Mouse (Mus musculus): ENCODE measurements around the gene Knstrn.

Gene Knstrn

DNA sequence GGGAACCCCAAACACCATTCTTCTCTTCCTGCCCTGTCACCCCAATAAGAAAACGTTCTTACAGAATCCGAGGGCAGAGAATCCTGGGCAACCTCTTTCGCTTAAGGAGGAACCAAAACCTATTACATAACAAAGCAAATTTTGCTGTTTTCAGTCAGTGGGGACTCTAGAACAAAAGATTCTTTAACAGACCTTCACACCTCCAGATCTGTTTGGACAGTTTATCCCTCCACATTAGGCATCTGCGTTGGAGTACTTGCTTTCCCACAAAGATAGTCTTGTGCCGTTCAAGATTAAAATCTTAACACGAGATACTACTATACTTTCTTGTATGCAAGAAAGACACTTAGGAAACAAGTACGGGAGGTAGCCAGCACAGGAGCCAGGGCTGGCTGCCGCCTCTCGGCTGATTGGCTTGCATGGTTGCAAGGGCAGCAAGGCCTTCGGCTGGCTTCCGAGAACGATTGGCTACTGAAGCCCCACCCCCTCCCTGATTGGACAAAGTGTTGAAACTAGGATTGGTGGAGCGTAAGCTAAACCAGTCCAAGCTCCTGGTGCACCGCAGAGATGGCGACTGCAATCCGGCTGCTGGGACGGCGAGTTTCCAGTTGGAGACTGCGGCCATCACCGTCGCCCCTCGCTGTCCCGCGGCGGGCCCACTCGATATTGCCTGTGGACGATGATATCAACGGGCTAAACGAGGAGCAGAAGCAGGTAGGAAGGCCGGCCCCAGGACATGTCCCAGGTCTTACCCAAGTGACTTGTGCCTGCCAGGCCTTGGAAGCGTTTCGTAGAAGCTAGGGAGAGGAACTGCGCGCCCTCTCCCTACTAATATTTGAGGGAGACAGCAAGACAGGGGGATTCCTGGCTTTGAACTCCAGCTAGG is 47.9 kb downstream of the Knstrn start, which contains the start of gene Ivd:
Gene Ivd, plus strand, starts transcription at position 501 of the 886 bp plus-strand sequence.
- peak; percentile 91 to 93 for DNase-seq (ENCODE audit: low spot score in 2 of 2)

DNA sequence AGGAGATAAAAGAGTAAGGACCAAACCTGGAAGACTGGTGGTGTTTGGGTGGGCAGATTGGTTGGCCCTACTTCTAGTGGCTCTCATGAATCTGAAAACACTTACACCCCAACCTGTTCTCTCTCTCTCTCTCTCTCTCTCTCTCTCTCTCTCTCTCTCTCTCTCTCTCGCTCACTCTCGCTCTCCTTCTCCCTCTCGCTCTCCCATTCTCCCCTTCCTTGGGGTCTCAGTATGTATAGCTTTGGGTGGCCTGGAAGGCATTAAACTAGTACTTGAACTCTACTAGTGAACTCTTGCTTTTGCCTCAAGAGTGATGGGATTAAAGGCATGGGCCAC is 48.5 kb downstream of the Knstrn start:
- DNase-seq (ENCODE audit: low spot score in 2 of 2) = no peak

DNA sequence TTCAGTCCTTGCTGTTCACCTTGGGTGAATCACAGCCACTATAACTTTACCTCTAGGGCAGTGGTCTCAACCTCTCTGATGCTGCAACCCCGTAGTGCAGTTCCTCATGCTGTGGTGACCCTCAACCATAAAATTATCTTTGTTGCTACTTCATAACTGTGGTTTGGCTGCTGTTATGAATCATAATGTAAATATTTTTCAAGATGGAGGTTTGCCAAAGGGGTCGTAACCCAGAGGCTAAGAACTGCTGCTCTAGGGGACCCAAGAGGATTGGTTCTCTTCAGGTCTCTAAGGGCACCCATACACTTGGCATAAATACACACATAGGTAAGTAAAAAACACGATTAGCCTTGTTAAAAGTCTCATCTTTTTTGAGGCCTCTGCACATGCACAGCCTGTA is 56.8 kb downstream of the Knstrn start:
- no peak for DNase-seq (ENCODE audit: low spot score in 2 of 2)

DNA sequence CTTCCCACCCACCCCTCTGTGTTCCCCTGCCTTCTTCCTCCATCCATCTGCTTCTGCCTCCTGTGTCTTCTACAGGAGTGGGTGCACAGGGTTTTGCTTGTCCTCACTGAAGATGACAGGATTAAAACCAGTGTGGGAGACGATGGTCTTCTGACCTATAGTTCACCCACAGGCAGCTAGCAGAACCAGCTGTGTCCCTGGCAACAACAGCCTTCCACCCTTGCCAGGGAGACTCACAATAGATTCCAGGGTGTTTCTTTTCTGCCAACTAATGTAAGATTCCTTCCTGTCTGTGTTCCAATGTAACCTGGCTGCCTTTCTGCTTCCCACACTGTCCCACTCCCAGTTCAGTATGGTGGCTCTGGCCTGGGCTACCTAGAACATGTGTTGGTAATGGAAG is 57.2 kb downstream of the Knstrn start:
- DNase-seq (ENCODE audit: low spot score in 2 of 2) = no peak

DNA sequence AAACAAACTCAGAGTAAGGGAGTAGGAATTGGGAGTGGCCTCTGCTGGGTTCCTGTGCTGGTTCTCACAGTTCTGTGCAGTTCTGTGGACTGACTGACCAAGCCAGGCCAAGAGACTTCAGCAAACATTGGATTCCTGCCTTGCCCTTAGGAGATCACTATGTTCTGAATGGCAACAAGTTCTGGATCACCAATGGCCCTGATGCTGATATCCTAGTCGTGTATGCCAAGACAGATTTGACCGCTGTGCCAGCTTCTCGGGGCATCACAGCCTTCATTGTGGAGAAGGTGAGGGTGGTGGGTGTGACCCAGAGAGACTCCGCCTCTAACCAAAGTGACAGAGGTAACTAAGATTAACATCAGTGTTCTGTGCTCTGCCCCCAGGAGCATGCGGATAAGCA is 59.2 kb downstream of the Knstrn start:
- no peak for DNase-seq (ENCODE audit: low spot score in 2 of 2)

DNA sequence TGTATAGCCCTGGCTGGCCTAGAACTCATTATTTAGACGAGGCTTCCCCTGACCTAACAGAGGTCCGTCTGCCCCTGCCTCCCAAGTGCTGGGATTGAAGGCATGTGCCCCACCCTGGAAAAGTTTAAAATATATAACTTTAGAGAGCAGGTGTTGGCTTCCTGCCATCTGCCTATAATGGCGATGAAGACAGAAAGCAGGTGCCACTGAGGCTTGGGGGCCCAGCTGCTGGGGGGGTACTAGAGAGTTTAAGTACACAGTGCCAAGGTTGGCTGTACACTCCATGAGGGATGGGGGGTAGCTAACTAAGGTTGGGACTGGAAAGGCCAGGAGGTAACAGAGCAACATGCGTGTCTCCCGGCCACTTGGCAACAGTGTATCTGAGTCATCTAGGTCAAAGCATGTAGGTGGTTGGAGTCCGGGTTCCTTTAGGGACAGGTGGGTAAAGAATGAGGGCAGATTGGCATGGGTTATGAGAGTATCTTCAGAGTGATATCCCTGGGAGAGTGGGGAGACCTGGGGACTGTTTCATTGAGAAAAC is 60.2 kb downstream of the Knstrn start:
- DNase-seq (ENCODE audit: low spot score in 2 of 2) = no peak

DNA sequence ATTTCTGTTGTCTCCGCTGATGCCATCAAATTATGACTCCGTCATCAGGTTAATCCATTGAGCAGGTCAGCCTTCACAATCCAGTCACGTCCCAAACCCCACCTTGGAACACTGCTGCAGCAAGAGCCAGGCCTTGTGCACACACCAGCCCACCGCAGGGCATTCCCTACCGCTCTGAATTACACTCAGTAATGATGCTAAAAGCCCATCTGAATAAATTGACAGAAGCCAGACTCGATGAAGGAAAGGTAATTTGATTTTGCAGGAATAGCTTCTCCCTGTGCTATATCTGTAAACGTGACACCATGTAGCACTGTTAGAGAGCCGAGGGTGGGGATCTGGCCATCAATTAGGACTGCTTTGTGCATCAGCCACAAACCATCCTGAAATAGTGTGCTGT is 61.5 kb downstream of the Knstrn start:
- no peak for DNase-seq (ENCODE audit: low spot score in 2 of 2)

DNA sequence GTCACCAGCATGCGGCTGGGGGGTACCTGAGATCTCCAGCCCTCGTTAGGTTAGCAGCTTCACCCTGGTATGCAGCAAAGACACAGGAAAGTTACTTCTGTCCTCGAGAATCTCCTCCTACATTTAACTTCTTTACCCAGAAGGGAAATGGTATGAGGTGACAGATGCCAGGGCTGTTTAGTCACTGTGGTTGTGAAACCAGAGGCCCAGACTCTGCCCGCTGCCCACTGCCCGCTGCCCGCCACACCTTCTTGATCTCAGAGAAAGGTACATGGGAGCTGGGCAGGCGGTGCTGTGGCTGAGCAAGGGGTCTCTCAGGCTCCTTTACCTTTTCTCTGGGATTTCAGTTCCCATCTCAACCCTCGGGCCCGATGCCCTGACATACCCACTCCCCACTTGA is 62.6 kb downstream of the Knstrn start:
- DNase-seq (ENCODE audit: low spot score in 2 of 2) = no peak

DNA sequence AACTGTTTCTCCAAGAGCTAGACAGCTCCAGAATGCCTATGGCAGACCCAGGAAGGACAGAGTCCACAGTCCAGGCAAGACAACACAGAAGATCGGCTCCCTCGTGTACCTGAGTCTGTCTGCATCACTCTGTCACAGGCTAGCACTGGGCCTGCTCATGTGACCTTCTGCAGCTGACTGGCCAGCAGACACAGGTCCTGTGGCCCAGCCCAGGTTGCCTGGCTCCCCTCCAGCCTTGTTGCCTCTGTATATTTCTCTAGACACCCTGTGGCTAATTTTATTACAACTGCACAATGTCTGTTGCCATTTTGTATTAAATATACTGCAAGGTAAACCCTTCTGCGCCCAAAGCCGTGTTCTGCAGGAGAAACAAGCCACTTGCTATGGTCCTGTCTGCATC is 67.2 kb downstream of the Knstrn start:
- no peak for DNase-seq (ENCODE audit: low spot score in 2 of 2)

DNA sequence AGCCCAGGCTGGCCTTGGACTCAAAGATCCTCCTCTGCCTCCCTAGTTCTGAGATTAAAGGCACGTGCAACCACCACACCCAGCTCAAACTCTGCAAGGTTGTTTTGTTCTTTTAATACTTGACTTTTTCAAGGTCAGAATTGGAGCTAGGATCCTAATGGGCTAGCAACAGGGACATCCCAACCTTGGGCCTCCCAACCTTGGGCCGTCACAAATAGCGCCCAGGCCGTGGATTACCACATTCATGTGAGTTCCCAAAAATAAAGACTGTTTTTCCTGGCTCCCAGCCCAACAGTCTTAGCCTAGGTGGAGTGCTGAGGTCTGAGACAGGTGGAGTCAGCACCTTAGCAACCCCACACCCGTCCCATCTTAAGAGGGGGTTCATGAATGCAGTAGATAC is 68.2 kb downstream of the Knstrn start:
- DNase-seq (ENCODE audit: low spot score in 2 of 2) = no peak

DNA sequence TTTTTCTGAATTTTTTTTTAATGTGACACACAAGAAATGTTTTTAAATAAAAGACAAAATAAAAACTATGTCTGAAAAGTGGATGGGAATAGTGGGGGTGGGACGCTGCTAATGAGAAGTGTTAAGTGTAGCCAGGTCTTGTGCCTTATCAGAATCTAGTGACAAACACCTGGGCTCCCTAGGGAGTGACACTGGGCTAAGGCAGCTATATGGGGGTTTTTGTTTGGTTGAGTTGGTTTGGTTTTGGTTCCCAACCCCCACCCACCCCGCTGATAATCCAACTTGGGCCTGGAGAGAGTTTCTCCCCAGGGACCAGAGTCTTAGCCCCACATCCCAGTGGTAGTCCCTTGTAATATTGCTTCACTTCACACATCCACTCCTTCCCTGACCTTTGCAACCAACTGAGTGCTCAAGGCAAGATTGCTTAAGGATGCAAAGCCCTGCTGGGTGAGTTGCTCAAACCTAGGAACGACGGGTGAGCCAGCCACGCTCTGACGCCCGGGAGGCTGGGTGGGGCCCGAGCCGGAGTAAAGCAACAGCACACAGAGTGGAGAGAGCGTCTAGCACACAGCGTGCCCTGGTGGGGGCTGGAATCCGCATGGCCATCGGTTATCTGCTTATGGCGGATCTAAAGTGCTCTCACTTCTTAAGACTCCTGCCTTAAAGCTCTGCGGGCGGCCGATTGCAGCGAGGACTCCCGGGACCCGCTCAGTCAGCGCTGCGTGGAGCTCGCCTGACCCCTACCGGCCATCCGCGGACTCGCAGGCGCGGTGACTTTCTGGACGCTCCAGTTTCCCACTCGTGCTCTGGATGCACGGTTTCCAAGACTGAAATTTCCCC is 69.3 kb downstream of the Knstrn start:
- peak; percentile 76 to 80 for DNase-seq (ENCODE audit: low spot score in 2 of 2)

DNA sequence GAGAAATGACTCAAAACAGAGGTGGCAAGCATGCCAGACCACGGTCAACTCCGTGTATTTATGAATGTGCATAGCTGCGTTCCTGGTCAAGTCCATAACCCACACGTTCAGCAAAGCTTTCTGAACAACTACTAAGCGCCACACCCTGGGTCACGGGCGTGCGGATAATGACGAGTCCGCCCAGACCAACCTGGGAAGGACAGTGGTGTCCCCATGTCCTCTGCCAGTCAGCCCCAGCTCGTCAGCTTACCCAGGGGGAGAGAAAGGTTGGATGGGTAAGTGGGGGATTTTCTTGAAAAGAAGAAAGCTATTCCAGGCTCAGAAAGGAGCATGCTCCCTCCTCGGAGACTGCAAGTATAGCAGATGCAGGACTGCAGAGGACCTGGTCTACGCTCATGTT is 73.6 kb downstream of the Knstrn start:
- DNase-seq (ENCODE audit: low spot score in 2 of 2) = no peak

DNA sequence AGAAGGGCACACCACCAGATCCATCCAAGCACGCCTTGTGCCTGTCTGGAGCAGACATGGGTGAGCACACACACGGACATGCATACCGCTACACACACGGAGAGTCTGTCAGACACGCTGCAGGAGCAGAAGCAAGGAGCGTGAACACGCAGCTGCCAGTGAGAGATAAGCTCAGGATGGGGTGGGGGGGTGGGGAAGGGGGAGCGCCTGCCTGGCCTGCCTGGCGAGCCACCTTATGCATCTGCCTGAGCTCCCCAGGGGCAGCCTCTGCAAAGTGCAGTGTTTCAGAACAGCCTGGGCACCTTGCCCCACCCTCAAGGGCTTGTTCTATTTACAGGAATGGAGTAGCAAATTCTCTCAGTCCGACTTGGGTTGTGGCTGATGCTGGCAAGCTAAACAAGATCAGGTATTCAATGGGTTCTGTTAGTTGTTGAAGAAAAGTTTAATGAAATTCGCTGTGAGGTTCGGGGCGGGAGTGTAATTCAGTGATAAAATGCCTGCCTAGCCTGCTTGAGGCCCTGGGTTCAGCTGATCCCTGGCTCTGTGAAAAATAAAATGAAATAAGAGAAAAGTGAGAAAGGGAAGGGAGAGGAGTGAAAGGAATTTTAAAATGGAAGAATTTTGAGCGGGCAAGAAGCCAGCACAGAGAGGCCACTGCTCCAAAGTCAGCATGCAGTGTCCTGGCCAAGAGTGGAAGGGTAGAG is 74.2 kb downstream of the Knstrn start:
- DNase-seq (ENCODE audit: low spot score in 2 of 2) = peak; percentile 72 to 76

DNA sequence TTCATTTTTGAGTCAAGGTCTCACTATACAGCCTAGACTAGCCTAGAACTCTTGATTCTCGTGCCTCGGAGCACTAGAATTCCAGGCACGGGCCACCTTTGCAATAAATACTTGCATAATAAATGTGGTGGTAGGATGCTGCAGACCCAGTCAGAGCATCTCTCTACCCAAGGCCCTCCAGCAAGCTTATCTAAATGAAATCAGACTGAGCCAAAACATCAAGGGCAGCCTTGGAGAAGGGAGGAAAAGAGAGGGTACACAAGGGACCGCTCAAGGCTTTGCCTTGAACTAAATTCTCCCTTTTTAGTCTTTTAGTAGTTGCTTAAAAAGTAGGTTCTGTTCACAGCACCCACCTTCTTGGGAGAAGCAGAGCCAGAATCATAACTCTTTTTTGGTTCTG is 77.4 kb downstream of the Knstrn start:
- DNase-seq (ENCODE audit: low spot score in 2 of 2) = no peak

DNA sequence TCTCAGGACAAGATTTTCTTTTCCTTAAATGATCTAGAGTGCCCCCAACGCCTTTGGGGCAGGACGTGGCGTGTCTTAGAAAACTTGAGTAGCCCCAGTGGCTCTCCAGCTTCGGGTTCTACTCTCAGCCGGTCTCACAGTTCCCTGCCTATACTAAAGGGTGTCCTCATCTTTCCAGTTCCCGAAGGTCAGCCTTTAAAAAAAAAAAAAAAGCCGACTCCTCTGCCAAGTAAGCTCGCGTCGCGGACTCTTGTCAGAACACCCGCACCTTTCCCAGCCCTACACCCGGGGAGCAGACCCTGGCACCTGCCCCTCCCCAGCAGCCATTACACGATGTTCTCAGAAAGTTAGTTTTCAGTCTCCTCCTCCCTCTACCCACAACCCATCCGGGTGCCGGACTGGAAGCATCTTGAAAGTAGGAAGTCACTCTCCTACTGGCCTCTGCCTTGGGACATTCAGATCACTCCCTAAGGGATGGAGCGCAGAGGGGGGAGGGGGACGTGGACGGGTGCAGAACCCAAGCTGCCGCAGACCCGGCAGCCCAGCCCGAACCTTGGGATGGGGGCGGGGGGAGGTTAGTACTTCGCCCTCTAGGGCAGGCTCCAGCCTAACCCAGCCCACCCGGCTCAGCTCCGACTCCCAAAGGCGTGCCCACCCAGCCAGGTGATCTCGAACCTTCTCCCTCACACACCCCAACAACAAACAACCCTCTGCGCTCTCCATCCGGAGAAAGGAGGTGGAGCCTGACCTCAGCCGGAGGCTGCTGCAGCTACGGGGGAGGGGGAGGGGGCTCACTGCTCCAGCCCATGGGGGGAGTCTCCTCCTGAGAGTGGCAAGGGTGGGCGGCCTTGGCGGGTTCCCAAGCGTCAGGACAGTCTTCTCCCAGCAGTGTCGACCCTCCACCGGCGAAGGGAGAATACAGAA is 82.4 kb downstream of the Knstrn start:
- DNase-seq (ENCODE audit: low spot score in 2 of 2) = peak; percentile 51 to 58

DNA sequence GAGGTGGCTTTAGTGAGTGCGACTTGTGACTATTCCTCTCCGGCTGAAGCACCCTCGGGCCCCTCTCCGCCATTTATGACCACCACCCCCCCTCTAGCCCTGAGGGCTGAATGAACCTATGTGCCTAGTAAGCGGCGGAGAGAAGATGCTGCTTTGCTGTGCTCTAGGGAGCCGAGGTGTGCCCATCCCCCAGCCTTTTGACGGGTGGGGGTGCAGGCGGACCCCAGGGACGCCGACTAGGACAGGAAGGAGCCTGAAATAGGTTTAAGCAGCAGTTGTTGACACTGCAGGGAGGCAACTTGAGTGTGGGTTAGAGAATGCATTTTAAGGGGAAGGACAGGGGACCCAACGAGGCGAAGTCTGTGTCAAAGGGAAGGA is 83.1 kb downstream of the Knstrn start:
- peak; percentile 62 for DNase-seq (ENCODE audit: low spot score in 2 of 2)

DNA sequence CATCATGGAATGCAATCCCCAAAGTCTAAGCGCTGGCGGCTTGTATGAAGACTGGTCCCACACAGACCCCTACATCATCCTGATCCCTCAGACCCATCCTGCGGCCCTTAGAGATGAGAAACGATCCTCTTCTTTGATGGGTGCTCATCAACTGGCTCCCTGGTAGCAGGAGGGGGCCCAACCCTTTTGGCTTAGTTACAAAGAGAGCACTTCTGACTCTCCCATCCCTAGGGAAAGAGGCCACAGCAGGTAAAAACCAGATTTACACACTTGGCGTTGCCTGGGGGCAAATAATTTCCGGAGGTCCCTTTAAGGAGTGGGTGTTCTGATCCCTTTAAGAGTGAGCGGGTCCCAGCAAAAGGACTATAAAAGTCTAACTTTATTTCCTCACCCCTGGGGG is 83.6 kb downstream of the Knstrn start:
- no peak for DNase-seq (ENCODE audit: low spot score in 2 of 2)

DNA sequence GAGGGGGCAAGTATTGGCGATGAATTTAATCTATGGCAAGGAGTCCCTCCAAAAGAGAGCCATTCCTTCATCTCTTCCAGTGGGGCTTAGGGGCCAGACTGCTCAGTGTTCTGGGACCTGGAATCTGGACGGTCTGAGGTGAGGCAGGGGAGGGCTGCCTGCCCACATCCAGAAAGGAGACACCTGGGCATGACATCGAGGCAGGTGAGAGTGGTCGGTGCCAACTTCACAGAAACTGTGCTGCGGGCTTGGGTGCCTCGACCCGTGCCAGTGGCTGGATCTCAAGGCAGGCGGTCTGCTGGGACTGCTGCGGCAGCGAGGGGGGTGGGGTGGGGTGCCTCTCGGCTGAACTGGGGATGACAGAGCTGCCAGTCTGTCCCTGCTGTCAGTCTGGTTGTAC is 84.0 kb downstream of the Knstrn start:
- no peak for DNase-seq (ENCODE audit: low spot score in 2 of 2)

DNA sequence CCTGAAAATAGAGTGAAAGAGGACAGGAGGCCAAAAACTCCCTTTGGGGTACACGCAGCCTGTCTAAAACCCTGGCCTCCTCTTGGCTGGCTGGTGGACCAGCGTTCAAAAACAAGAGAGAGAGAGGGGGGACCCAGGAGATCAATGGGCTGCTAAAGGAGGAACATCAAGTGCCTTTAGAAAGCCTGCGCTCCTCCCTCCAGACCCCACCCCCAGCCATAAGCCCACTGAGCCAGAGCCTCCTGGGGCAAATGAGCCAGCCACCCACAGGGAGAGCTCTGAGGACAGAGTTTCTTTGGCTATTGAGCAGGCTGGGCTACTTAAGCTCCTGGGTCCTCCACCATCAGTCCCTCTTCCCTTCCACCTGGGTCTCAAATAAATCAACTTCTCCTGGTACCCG is 85.0 kb downstream of the Knstrn start:
- no peak for DNase-seq (ENCODE audit: low spot score in 2 of 2)

DNA sequence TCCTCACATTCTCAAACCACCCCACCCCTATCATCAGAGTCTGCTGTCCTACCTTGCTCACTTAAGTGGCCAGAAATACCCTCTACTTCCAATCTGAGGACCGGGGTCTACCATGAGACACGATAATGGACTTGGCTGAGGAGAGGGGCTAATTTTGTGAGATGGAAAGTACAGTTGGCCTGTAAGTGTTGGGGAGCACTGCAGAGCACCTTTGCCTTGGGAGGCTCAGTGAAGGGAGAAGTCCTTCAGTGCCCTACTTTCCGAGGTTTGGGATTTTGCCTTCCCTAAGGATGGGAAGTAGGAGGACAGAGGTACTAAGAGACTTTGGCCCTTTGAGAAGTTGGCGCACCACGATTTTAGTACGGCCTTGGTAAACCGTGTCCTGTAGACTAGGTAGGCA is 85.5 kb downstream of the Knstrn start:
- DNase-seq (ENCODE audit: low spot score in 2 of 2) = no peak
